Mouse (Mus musculus): ENCODE results near the gene Slc22a6. TPM values are rescaled to one million over a fixed set of nuclear protein-coding genes. Genes with fewer than 3 reads are reported as not detected.

Gene Slc22a6
- total RNA-seq (2021), result not detected

DNA sequence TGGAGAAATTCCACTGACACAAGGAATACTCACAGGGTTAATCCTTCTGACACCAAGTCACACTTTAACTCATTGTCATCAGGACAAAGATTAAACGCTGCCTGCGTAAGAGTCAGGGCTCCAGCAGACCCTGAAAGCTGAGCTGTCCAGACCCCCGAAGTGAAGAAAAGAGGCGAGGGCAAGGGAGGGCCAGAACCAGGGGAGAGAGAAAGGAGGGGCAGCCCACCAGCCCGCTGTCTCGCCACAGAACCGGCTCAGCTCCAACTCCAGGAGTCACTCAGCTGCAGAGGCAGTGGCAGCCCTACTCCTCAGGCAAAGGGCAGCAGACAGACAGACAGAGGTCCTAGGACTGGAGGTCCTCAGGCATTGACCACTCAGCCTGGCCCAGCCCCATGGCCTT is at the start of gene Slc22a6:
TSS of gene Slc22a6 (plus strand) at position 136 of the 400 bp plus-strand sequence.
- DNase-seq, result no peak
- intact Hi-C loops (cut with DNase I), result no loop called here

DNA sequence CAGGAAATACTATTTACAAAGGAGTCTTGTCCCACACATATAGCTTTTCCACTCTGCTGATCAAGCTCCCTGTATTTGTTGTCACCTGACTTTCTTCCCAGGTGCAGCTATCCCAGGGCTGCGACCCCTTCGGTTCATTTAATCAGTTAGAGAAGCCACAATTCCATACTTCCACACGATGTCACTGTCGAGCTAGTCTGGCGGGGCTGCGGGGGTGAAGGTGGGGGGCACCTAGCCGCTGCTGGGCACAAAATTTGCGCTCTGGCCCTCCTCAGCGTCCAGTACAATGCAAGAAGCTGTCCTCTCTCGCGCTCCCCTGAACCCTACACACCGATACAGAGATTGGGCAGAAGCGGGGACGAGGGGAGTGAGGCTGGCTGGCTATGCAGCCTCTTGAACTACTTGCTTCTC is 48.4 kb upstream of the Slc22a6 start:
- intact Hi-C loops (cut with DNase I), result no loop called here
- peak; percentile 19 to 27 for DNase-seq

DNA sequence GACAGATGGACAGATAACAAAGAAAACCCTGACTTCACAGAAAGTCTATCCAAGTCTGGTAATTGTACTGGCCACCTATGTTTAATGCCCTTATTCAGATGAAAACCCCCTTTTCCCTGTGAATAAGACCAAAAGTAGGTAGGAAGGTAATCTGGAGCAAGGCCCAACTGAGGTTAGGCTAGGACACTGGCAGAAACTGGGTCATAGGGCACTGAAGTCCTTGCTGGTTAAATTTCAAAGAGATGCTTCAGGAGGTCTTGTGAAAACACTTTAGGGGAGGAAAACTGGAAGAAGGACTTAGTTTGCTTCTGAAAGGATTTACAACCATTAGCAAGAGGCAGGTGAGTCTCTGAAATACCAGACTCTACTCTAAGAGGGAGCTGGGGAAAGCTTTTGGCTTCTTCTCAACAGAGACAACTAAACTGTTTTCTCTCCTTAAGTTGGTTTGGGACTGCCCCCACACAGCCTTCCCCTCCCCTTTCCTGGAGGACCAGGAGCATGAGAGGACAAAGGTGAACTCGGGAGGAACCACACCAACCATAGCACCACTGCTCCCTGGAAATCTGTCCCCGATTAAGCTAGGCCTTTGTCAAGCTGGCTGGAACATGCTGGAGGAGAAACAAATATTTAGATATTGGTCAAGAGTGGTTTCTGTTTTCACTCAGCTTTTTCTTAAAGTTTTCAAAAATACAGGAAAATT is 47.3 kb upstream of the Slc22a6 start:
- intact Hi-C loops (cut with DNase I), result no loop called here

DNA sequence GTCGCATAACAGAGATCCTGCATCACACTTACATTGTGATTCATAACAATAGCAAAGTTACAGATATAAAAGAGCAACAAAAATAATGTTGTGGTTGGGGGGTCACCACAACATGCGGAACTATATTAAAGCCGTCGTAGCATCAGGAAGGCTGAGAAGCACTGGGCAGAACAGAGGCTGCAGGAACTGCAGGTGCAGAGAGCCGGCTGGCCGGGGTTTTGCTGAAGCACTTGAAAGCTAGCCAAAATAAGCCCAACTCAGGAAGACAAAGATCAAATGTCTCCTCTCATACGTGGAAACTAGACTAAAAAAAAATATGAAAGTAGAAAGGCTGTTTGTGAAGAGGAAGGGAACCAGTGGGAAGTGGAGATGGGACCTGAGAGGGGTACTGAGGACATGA is 46.1 kb upstream of the Slc22a6 start:
- no peak for DNase-seq
- intact Hi-C loops (cut with DNase I), result no loop called here

More for the DNA sequence above, 47.3 kb upstream of the Slc22a6 start:
- DNase-seq, result no peak

GRCm38 (mm10) chr19:8572485-8572884 is 45.4 kb upstream of the Slc22a6 start:
- DNase-seq, result no peak

GRCm38 (mm10) chr19:8577432-8577831 is 40.4 kb upstream of the Slc22a6 start:
- no peak for DNase-seq
- intact Hi-C loops (cut with DNase I), result no loop called here

More at GRCm38 (mm10) chr19:8572485-8572884, 45.4 kb upstream of the Slc22a6 start:
- intact Hi-C loops (cut with DNase I), result no loop called here

DNA sequence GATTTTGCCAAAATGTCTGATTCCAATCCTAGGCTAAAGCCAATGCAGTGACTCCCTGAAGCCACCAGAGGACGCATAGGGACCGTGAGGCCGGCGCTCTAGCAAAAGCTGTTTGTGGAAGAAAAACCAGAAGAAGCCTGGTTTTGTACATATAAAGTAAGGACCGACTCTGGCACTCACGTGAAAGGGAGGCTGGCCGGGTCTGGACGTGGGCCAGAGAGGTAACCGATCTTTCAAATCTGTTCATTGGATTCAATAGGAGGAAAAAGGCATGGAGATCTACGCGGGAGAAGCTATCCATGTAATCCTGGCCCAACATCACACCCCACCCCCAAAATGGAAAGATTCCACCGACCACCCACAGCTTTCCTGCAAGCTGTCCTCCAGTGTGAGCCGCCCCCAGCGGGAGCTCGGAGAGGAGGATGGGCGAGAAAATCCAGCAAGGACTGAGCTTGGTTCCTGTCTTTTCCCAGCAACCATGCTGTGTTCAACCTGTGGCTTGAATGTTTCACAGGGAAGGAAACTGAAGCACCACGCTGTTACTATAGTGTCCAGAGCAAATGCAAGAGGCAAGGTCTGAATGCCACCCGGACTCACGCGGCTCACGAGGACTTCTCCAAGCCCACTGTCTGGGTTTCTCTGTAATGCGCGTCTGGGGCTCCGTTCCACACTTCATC is 39.4 kb upstream of the Slc22a6 start:
- intact Hi-C loops (cut with DNase I), result loop anchor here (1.0 kb wide), 1 partner anchor 105 kb away; no protein-coding TSS in a partner anchor
- DNase-seq, result peak; percentile 42 to 57

DNA sequence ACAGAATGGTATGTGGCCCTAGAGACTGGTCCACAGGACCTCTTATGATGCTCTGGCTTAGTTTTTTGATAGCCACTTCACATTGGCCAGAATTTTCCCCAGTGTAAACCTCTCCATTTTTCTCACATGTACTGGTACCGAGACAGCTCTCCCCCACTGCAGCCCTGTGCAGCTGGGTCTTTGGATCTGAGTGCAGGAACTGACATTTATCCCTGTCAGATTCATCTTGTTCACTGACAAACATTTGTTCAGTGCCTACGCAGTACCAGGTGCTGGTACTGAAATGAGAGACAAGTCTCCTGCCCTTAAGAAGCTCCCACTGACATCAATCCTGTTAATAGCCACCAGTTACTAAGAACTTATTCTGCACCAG is 38.9 kb upstream of the Slc22a6 start:
- intact Hi-C loops (cut with DNase I), result loop anchor here (1.0 kb wide), 1 partner anchor 104 kb away; no protein-coding TSS in a partner anchor
- DNase-seq, result no peak

GRCm38 (mm10) chr19:8585298-8585697 is 32.5 kb upstream of the Slc22a6 start:
- intact Hi-C loops (cut with DNase I), result no loop called here
- no peak for DNase-seq

- intact Hi-C loops (cut with DNase I), result no loop called here
- DNase-seq, result no peak
Measured at GRCm38 (mm10) chr19:8585899-8586298, 31.9 kb upstream of the Slc22a6 start.

GRCm38 (mm10) chr19:8586350-8586749 is 31.5 kb upstream of the Slc22a6 start:
- no peak for DNase-seq
- intact Hi-C loops (cut with DNase I), result no loop called here

DNA sequence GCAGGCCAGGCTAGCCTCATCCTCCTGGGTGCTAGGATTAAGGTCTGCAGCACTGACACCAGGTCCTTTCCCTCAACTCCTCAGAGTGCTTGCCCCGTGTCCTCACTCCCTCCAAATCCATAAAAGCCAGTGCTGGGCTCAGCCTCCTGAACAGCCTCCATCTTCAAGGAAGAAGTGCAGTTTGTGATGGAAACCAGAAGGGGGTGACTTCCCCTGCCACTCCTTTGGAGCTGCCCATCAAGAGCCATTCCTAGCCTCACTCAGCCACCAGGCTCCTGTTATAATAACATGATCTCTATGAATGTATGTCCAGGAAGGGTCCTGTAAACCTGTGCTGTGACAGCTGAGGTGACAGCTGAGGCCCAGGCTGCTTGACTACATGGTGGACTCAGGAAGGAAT is 30.5 kb upstream of the Slc22a6 start:
- intact Hi-C loops (cut with DNase I), result no loop called here
- no peak for DNase-seq

- intact Hi-C loops (cut with DNase I), result no loop called here
- no peak for DNase-seq
Measured at GRCm38 (mm10) chr19:8590954-8591353, 26.9 kb upstream of the Slc22a6 start, which contains the start of gene Slc22a8. Gene Slc22a8 (plus strand): TSS chr19:8591254.

DNA sequence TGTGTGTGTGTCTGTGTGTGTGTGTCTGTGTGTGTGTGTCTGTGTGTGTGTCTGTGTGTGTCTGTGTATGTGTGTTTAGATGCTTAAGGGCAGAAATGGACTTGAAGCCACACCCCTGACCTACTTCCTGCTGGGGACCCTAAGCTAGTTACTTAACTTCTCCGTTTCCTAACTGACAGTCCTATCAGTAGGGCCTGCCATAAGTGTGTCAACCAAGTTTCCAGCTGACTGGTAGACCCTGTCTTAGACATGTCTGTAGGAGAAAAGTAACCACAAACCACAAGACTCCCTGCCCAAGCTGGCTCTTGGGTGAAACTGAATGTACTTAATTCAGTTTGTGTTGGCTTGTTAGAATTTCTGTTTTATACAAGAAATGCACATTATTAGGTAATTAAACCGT is 25.7 kb upstream of the Slc22a6 start:
- intact Hi-C loops (cut with DNase I), result no loop called here
- DNase-seq, result no peak

DNA sequence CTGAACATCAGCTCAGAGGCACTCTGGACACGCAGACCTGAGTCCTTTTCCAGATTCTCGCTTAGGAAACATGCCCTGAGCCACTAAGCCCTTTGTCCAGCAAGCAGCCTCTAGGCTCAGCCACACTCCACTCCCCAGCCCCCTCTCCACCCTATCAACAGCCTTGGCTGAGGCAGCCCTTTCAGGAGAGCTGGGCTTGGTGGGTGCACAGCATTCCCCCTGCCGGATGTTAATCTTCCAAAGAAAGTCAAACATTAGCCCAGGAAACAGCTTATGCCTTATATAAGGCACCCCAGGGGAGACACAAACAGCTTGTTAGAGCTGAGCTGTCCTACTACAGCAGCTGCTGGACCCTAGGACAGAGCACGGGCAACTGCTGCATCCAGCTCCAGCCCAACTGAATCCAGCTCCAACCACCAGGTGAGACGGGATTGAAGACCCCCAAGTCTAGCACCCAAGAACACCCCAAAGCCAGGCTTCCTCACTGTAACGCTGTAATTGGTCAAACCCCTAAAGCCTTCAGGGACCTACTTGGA is 24.9 kb upstream of the Slc22a6 start:
- intact Hi-C loops (cut with DNase I), result no loop called here
- no peak for DNase-seq

DNA sequence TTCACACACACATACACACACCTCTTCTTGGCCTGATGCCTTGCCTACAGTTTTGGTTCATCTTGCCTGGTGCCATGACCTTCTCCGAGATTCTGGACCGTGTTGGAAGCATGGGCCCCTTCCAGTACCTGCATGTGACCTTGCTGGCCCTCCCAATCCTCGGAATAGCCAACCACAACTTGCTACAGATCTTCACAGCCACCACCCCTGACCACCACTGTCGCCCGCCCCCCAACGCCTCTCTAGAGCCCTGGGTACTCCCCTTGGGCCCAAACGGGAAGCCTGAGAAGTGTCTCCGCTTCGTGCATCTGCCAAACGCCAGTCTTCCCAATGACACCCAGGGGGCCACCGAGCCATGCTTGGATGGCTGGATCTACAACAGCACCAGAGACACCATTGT is 24.0 kb upstream of the Slc22a6 start:
- intact Hi-C loops (cut with DNase I), result no loop called here
- DNase-seq, result no peak

DNA sequence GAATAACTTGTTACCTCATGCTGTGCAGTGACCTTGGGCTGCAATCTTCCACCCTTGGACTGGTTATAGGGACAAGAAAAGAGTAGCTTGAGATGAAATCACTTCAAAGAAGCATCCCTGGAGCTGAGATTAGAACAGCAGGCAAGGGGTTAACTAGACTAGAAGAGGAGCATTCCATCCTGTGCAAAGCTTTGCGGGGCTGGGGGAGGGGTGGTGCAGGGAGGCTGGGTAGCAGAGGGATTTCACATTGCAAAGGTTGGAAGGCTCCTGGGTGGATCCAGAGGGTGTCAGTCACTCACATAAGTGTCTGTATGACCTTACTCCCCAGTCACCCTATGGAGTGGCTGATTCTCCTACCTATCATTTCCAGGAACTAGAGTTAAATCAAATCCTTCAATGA is 23.3 kb upstream of the Slc22a6 start:
- DNase-seq, result no peak

DNA sequence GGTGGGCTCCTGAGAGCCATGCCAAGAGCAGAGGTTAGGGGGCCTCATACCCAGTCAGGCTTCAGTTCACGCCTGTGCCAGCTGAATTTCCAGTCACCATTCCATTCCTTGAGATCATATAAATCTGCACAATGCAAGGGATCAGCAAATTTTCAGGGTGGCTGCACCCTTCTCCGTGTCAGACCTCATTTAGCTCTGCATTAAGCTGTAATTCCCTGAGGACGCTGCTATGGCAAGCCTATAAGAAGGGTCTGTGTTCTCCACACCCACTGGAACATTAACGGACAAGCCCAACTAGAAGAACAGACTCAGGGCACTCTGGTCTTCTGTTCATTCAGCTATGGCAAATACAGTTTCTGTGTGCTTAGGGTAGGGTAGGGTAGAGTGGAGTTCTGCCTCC is 20.6 kb upstream of the Slc22a6 start:
- intact Hi-C loops (cut with DNase I), result no loop called here
- no peak for DNase-seq

More for the DNA sequence above, 23.3 kb upstream of the Slc22a6 start:
- intact Hi-C loops (cut with DNase I), result no loop called here

DNA sequence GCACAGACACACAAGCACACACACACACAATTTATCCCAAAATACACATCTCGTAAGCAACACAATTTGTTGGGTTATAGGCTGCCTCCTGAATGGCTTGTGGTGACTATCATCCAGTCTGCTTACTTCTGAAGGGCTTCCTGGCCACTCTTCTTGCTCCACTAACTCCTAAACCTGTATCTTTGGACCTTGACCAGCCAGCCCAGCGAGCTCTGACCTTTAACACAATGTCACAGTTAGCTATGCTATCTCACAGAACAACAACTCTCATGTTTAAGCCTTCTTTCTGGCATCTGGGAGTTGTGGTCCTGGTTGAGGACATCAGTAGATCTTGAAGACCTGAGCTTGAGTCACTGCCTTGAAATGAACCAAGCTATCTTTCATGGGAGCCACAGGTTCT is 18.6 kb upstream of the Slc22a6 start:
- no peak for DNase-seq
- intact Hi-C loops (cut with DNase I), result no loop called here

DNA sequence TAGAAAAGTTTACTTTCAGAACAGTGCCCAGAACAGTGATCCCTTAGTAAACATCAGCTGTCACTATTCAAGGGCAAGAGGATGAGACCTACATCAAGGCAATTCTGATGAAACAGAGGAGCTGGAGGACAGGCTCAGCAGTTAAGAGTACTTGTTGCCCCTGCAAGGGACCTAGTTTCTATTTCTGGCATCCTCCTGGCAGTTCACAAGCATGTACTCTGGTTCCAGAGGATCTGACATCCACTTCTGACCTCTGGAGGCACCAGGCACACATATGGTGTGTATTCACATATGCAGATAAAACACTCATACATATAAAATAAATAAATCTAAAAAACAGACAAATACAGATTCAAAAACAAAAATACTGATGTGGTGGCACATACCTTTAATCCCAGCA is 15.9 kb upstream of the Slc22a6 start:
- DNase-seq, result no peak
- intact Hi-C loops (cut with DNase I), result no loop called here

DNA sequence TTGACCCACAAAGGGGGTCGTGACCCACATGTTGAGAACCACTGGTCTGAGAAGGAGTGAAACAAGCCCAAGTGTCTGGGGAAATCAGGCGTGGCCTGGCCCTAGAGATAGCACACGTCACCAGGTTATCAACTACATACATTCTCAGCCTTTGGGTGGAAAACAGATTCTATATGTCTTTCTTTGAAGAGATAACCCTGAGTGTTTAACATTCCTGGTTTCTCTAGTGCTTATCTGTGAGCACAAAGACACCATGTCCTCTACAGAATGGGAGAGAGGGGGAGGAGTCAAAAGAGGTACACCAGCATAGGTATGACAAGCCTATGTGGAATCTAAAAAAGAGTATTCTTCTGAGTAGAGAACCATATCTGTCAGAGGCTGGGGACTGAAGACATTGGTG is 14.9 kb upstream of the Slc22a6 start:
- intact Hi-C loops (cut with DNase I), result no loop called here

More for the DNA sequence above, 14.9 kb upstream of the Slc22a6 start:
- no peak for DNase-seq

Measured in heart, postnatal 36 days (tissue).